Mouse (Mus musculus): ENCODE data around the gene F11r.

DNA sequence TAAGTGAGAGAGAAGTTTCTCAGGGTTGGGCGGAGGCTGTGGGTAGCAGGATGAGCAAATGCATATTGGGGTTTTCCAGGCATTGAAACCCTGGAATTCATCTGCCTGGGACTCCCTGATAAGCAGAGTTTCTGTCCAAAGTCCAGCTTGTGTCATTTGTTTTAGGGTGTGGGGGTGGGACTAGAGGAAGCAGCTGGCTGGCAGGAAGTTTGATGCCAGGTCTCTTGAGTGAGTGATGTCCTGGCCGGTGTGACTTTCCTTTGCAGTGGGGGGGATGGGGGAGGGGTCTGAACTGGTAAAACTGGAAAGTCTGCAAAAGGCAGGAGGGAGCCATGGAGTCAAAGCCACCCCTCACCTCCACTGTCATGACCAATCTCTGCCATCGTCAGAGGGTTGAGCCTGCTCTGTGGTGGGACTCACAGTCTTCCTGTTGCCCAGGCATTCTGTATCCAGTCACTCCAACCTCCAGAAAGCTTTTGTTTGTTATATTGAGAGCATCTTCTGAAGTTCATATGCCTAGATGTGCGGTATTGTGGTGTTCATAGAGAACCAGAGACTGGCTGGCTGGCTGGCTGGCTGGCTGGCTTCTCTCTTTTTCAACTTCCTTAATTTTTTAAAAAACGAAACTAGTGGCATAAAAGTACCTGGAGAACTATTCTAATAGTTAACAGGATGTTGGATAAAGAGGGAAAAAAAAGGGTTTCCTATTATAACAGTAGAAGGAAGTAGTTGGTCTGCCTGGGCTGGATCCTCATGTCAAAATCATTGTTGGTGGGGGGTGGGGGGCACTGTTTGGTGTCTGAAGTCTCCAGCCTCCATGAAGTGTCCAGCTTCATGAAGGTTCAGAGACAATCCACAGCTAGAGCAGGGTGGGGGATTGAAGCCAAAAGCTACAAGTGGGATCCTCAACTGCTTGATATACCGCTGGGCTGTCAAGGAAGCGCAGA is 4.4 kb downstream of the F11r start:
- TF ChIP-seq CTCF (IDR thresholded peaks at IDR 0.05; ENCODE audit: low read depth, low read length) (no peak), POLR2A (IDR thresholded peaks at IDR 0.05; ENCODE audit: borderline replicate concordance, low read depth, low read length) (no peak)

Measured in bone marrow macrophage, adult 2 months (primary cell).